Mouse (Mus musculus): ENCODE data around the gene Cse1l.

The Cse1l gene

GRCm38 (mm10) chr2:166974177-166974872 lies 68.5 kb downstream of the Cse1l start:
- WGBS, result 60% methylated on average over 6 of the region's 6 CpGs

GRCm38 (mm10) chr2:166976356-166976755 lies 70.5 kb downstream of the Cse1l start:
- WGBS, result 50% methylated on average over 3 of the region's 3 CpGs

GRCm38 (mm10) chr2:166977490-166977889 lies 71.7 kb downstream of the Cse1l start:
- WGBS, result 20% methylated on average over 3 of the region's 3 CpGs

GRCm38 (mm10) chr2:166980161-166980560 lies 74.3 kb downstream of the Cse1l start:
- 83% methylated on average over 2 of the region's 2 CpGs for WGBS

- WGBS, result 73% methylated on average over 4 of the region's 4 CpGs
Measured at GRCm38 (mm10) chr2:166983351-166983894, 77.6 kb downstream of the Cse1l start.

GRCm38 (mm10) chr2:166990861-166991260 lies 85.0 kb downstream of the Cse1l start:
- WGBS, result 78% methylated on average over 7 of the region's 7 CpGs

- WGBS, result under 1% methylated on average over 28 of the region's 28 CpGs
Measured at GRCm38 (mm10) chr2:166995021-166995795, 89.4 kb downstream of the Cse1l start.
